Mouse (Mus musculus) testis, adult 2 months (tissue): ENCODE results near the gene Plbd1. TPM values are rescaled to one million over a fixed set of nuclear protein-coding genes. Genes with fewer than 3 reads are reported as not detected.

Experiments
- H3K27ac ChIP-seq: fragments of 200-500 bp; 2 replicates; pipeline ENCODE4 v1.5.1; 2012; ENCODE audit warnings: low read depth, low read length; ENCODE audit not compliant: control insufficient read depth, insufficient read depth
- H3K27me3 ChIP-seq: fragments of 200-500 bp; 2 replicates; pipeline ENCODE4 v1.6.1; 2012; ENCODE audit warnings: mild to moderate bottlenecking, low read length, moderate library complexity; ENCODE audit not compliant: control insufficient read depth, insufficient read depth
- H3K36me3 ChIP-seq: fragments of 200-500 bp; 2 replicates; pipeline ENCODE4 v1.6.1; 2012; ENCODE audit warnings: mild to moderate bottlenecking, low read length; ENCODE audit not compliant: control insufficient read depth, insufficient read depth
- H3K4me1 ChIP-seq: fragments of 200-500 bp; 2 replicates; pipeline ENCODE4 v1.6.1; 2012; ENCODE audit warnings: low read length; ENCODE audit not compliant: control insufficient read depth, insufficient read depth
- H3K4me3 ChIP-seq: fragments of 200-500 bp; 2 replicates; pipeline ENCODE4 v1.5.1; 2012; ENCODE audit warnings: low read depth, mild to moderate bottlenecking, low read length, moderate library complexity, mixed read lengths; ENCODE audit not compliant: control insufficient read depth
- CTCF ChIP-seq: fragments of 200-500 bp; IDR thresholded peaks from 2 replicates; pipeline ENCODE4 v1.5.1; 2012; ENCODE audit warnings: low read depth, mild to moderate bottlenecking, inconsistent platforms, low read length, moderate library complexity; ENCODE audit not compliant: control insufficient read depth, insufficient read depth, insufficient replicate concordance
- POLR2A ChIP-seq: fragments of 200-500 bp; IDR thresholded peaks from 2 replicates; pipeline ENCODE4 v1.6.1; 2012; ENCODE audit warnings: low read depth, mild to moderate bottlenecking, inconsistent platforms, low read length, moderate library complexity; ENCODE audit not compliant: control insufficient read depth
- polyA plus RNA-seq: library from polyadenylated mRNA; depleted of rRNA; stranded (reverse); fragments of >200 nt; gene quantifications from 2 replicates; pipeline ENCODE4 v1.2.3, GENCODE M21; 2012

Plbd1 gene
- polyA plus RNA-seq, 1 experiment, result 53.7 TPM

GRCm38 (mm10) chr6:136668266-136668986 lies 6.7 kb upstream of the Plbd1 start:
- Histone ChIP-seq H3K36me3 (no peaks in the 10 kb centered on the region), H3K27ac (no peak overlapping the region), H3K4me1 (no peaks in the 10 kb centered on the region), H3K4me3 (no peak overlapping the region), H3K27me3 (no peaks in the 10 kb centered on the region)
- TF ChIP-seq POLR2A (no peak), CTCF (no peak)

GRCm38 (mm10) chr6:136662063-136662462 lies 335 bp upstream of the Plbd1 start:
- no peak; the same call in 1 of the 2 replicates for TF ChIP-seq POLR2A
- no peak for TF ChIP-seq CTCF
- no peaks in the 10 kb centered on the region for H3K27me3 ChIP-seq
- H3K4me1 ChIP-seq, result peaks cover 2% of the 10 kb centered on the region; the same call in 1 of the 2 replicates
- H3K36me3 ChIP-seq, result no peaks in the 10 kb centered on the region
- H3K4me3 ChIP-seq, result peak overlapping the region; percentile 66
- no peak overlapping the region for H3K27ac ChIP-seq

GRCm38 (mm10) chr6:136660831-136661705 lies 660 bp downstream of the Plbd1 start:
- TF ChIP-seq POLR2A, result no peak
- no peaks in the 10 kb centered on the region for H3K27me3 ChIP-seq
- H3K36me3 ChIP-seq, result no peaks in the 10 kb centered on the region
- H3K4me1 ChIP-seq, result peaks cover 5% of the 10 kb centered on the region; the same call in 1 of the 2 replicates
- no peak overlapping the region for H3K27ac ChIP-seq
- peak overlapping the region; percentile 66 for H3K4me3 ChIP-seq

- TF ChIP-seq POLR2A, result no peak
- TF ChIP-seq CTCF, result no peak
- H3K4me1 ChIP-seq, result peaks cover 7% of the 10 kb centered on the region; the same call in 1 of the 2 replicates
- H3K27ac ChIP-seq, result no peak overlapping the region
- no peaks in the 10 kb centered on the region for H3K27me3 ChIP-seq
- H3K36me3 ChIP-seq, result no peaks in the 10 kb centered on the region
- H3K4me3 ChIP-seq, result no peak overlapping the region; the same call in 1 of the 2 replicates
Observed at GRCm38 (mm10) chr6:136659226-136659625, 2.5 kb downstream of the Plbd1 start.

- no peaks in the 10 kb centered on the region for H3K36me3 ChIP-seq
- no peak overlapping the region; the same call in 1 of the 2 replicates for H3K4me3 ChIP-seq
- peaks cover 7% of the 10 kb centered on the region; the same call in 1 of the 2 replicates for H3K4me1 ChIP-seq
- no peaks in the 10 kb centered on the region for H3K27me3 ChIP-seq
- no peak overlapping the region for H3K27ac ChIP-seq
- TF ChIP-seq CTCF, result no peak
- no peak for TF ChIP-seq POLR2A
Observed at GRCm38 (mm10) chr6:136658303-136658702, 3.4 kb downstream of the Plbd1 start.

- Histone ChIP-seq H3K4me1 (peaks cover 9% of the 10 kb centered on the region), H3K36me3 (no peaks in the 10 kb centered on the region), H3K27me3 (no peaks in the 10 kb centered on the region), H3K4me3 (no peak overlapping the region), H3K27ac (no peak overlapping the region)
- no peak for TF ChIP-seq POLR2A
- no peak for TF ChIP-seq CTCF
Observed at GRCm38 (mm10) chr6:136655786-136656185, 5.9 kb downstream of the Plbd1 start.

GRCm38 (mm10) chr6:136654470-136654869 lies 7.3 kb downstream of the Plbd1 start:
- TF ChIP-seq CTCF (no peak), POLR2A (no peak)
- no peaks in the 10 kb centered on the region for H3K27me3 ChIP-seq
- no peaks in the 10 kb centered on the region for H3K36me3 ChIP-seq
- peaks cover 11% of the 10 kb centered on the region for H3K4me1 ChIP-seq
- no peak overlapping the region for H3K4me3 ChIP-seq
- H3K27ac ChIP-seq, result no peak overlapping the region
